Mouse (Mus musculus): Measurements from ENCODE around the gene Slc34a3. TPM values are rescaled to one million over a fixed set of nuclear protein-coding genes. Genes with fewer than 3 reads are reported as not detected.
A peak's percentile ranks its signal among the peaks of the same experiment; 100 is the strongest.

Slc34a3 gene
- polyA plus RNA-seq (2016; fragmentation: Nextera tagmentation; extraction: Ambion mirVana) = not detected in 2 replicates

DNA sequence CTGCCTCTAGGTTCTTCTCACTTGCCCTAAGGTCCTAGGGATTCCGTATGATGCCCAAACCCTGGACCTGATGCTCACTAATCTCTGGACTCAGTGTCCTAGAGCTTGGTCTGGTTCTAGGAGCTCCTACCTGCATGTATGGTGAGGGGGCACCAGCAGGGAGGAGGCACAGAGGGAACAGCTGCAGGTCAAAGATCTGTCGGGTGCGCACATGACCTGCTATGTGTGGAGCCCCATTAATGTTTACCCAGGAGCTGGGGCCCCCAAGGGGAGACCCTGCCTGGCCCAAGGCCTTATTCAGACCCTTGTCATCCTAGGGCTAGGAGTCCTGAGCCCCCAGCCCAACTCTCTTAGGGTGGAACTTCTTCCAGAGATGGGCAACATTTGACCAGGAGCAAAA lies at the start of gene Slc34a3:
Gene Slc34a3, minus strand, starts transcription at position 315 of the 400 bp plus-strand sequence.
- no peak within 1 kb of the TSS for H3K4me3 ChIP-seq
- H3K27me3 ChIP-seq (ENCODE audit: low read depth, poor library complexity, severe bottlenecking) = peaks cover 56% of the 10 kb centered on the region
- no peak for DNase-seq (ENCODE audit: low spot score)
- 95% methylated on average over 3 of the region's 3 CpGs for WGBS
- H3K4me1 ChIP-seq = peaks cover 5% of the 10 kb centered on the region
- no peak within 1 kb of the TSS for H3K27ac ChIP-seq
- H3K36me3 ChIP-seq = no peaks in the 10 kb centered on the region
- H3K9me3 ChIP-seq (replicated peaks) = no peaks in the 10 kb centered on the region

DNA sequence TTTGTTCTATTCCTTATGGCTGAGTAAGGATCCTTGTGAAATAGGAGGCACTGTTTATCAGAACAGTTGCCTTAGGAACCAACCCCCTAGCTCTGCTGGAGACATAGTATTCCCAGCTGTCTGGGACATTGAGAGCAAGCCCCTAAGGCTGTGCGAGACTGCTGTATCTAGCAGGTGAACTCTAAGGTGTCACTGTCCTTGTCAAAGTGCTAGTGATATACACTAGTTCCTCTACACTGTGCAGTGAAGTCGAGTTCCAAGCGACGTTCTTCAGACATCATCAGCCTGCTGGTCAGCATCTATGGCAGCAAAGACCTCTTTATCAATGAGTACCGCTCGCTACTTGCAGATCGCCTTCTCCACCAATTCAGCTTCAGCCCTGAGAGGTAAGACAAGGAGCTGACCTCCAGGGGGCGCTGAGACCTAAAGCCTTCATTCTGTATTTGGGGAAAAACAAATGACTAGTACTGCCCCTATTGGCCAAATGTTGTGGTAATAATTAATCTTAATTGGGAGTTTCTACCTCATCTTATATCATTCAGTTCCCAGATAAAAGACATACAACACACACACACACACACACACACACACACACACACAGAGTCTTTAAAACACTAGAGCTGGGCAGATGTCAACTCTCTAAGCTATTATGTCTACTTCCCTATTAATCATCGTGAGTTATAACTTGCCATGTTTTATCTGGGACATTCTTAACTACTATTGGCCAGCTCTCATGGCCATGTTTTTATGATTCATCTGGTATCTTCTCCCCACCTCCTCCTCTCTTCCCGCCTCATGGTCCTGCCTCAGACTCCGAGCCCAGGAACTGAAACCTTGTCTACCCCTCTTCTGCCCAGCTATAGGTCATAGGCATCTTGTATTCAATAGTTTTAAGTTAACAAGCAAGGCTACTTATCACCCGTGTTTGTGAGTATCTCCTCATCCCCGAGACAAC lies 45.0 kb upstream of the Slc34a3 start:
- Histone ChIP-seq H3K27me3 (ENCODE audit: low read depth, poor library complexity, severe bottlenecking) (no peaks in the 10 kb centered on the region), H3K4me3 (no peak overlapping the region), H3K4me1 (no peaks in the 10 kb centered on the region), H3K9me3 (replicated peaks) (no peaks in the 10 kb centered on the region), H3K36me3 (peaks cover 99% of the 10 kb centered on the region), H3K27ac (no peak overlapping the region)
- 64% methylated on average over 13 of the region's 13 CpGs for WGBS
- DNase-seq (ENCODE audit: low spot score) = peak; percentile 79

DNA sequence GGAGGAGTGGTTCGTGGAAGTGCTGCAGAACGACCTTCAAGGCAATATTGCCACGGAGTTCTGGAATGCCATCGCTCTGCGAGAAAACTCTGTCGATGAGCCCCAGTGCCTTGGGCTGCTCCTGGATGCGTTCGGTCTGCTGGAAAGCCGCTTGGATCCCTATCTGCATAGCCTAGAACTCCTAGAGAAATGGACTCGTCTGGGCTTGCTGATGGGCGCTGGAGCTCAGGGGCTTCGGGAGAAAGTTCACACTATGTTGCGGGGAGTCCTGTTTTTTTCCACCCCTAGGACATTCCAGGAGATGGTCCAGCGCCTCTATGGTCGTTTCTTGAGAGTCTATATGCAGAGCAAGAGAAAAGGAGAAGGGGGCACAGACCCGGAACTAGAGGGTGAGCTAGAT lies 38.8 kb upstream of the Slc34a3 start:
- H3K9me3 ChIP-seq (replicated peaks) = no peaks in the 10 kb centered on the region
- H3K4me3 ChIP-seq = peak overlapping the region; percentile 94
- WGBS = 39% methylated on average over 16 of the region's 16 CpGs
- peak; percentile 32 for DNase-seq (ENCODE audit: low spot score)
- H3K27ac ChIP-seq = peak overlapping the region; percentile 87
- H3K36me3 ChIP-seq = peaks cover 84% of the 10 kb centered on the region
- no peaks in the 10 kb centered on the region for H3K27me3 ChIP-seq (ENCODE audit: low read depth, poor library complexity, severe bottlenecking)
- H3K4me1 ChIP-seq = peaks cover 26% of the 10 kb centered on the region

DNA sequence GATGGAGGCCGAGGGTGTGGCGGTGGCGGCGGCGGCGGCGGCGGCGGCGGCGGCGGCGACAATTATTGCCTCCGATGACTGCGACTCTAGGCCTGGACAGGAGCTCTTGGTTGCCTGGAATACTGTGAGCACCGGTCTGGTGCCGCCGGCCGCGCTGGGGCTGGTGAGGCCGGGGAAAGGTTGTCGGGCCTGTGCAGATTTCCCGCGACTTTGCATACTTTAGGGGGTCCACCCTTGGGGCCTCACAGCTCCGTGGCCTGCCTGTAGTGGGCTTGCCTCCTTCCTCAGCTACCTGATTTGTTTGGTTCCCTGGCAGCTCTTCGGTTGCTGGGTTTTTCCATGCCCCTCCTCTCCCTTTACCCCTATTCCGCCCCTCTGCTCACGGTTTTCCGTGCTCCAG lies 38.4 kb upstream of the Slc34a3 start:
- H3K27me3 ChIP-seq (ENCODE audit: low read depth, poor library complexity, severe bottlenecking) = no peaks in the 10 kb centered on the region
- DNase-seq (ENCODE audit: low spot score) = no peak
- peaks cover 26% of the 10 kb centered on the region for H3K4me1 ChIP-seq
- peak overlapping the region; percentile 87 for H3K27ac ChIP-seq
- WGBS = under 1% methylated on average over 29 of the region's 29 CpGs
- peaks cover 80% of the 10 kb centered on the region for H3K36me3 ChIP-seq
- H3K9me3 ChIP-seq (replicated peaks) = no peaks in the 10 kb centered on the region
- H3K4me3 ChIP-seq = peak overlapping the region; percentile 94

DNA sequence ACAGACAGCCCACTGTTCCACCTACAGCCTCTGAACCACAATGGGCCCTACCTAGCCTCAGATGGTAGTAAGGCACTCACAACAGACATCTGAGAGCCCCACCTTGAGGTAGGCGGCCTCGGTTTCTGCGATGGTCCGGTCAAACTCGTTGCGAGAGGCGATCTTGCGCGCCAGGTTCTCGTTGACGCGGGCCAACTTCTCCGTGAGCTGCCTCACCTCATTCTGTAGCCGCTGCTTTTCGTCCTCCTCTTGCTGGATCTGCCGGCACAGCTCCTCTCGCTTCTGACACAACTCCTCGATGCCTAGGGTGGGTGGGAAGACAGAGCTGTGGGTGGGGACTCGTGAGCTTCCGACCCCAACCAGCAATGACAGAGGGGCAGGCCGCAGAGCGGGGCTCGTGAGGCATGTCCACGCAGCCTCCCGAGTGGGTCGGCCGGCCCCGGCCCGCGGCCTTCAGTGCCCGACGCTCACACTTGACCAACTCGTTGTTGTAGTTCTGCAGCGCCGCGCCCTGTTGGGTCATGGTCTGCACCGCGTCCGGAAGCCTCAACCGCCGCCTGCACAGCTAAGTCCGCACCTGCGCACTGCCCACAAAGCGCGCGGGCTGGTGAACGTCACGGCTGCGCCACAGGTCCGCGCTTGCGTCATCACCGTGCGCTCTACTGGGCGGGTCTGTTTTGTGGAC lies 37.8 kb upstream of the Slc34a3 start, which contains the start of the genes Ssna1 and Anapc2:
Gene Ssna1, minus strand, starts transcription at position 612 of the 685 bp plus-strand sequence.
Gene Anapc2, plus strand, starts transcription at position 652 of the 685 bp plus-strand sequence.
- Histone ChIP-seq H3K36me3 (peaks cover 75% of the 10 kb centered on the region), H3K4me1 (peaks cover 26% of the 10 kb centered on the region), H3K4me3 (peak within 1 kb of the TSS; percentile 94), H3K27ac (peak within 1 kb of the TSS; percentile 87), H3K9me3 (replicated peaks) (no peaks in the 10 kb centered on the region), H3K27me3 (ENCODE audit: low read depth, poor library complexity, severe bottlenecking) (no peaks in the 10 kb centered on the region)
- peak; percentile 100 for DNase-seq (ENCODE audit: low spot score)
- WGBS = under 1% methylated on average over 55 of the region's 55 CpGs

DNA sequence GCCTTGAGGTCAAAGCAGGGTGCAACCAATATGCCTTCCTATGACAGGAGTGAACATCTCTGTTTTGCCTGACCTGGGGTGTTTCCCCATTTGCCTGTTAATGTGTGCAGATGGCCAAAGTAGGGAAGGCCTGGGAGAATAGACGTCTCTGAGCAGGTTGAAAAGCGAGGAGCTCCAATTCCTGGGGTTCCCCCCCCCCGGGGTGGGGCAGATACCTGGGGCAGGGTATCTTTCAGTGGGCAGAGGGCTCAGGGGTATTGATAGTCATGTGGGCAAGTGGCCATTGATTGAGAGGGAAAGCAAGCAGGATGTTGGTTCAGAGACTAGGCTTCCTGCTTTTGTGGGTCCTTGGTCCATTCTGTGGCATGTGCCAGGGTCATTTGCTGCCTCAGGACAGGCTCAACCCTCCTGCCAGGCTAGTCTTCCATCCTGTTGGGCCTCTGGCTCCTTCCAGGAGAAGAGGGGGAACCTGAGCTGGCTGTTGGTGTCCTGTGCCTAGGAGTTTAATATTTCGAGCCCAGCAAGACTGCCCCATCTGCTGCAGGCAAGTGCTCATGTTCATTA lies 33.7 kb upstream of the Slc34a3 start:
- WGBS = 73% methylated on average over 4 of the region's 4 CpGs
- no peak for DNase-seq (ENCODE audit: low spot score)
- peaks cover 29% of the 10 kb centered on the region for H3K27me3 ChIP-seq (ENCODE audit: low read depth, poor library complexity, severe bottlenecking)
- H3K36me3 ChIP-seq = peaks cover 34% of the 10 kb centered on the region
- H3K4me1 ChIP-seq = peaks cover 48% of the 10 kb centered on the region
- H3K27ac ChIP-seq = no peak overlapping the region
- H3K4me3 ChIP-seq = no peak overlapping the region
- no peaks in the 10 kb centered on the region for H3K9me3 ChIP-seq (replicated peaks)

DNA sequence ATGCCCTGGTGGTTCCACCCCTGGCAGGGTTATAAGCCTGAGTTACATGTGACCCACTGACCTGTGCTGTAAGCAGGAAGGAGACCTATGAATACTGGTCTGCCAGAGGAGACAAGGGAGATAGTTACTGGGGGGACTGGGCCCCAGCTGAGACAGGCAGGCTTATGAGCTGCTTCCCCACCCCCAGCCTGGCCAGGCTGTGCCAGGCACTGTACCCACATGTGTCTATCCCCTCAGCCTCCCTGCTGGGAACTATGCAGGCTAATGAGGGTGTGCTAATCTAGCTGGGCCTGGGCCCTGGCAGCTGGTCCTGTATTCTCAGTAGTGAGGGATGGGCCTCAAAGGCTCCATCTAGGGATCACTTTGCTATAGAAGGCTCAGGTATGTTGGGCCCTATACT lies 33.1 kb upstream of the Slc34a3 start:
- Histone ChIP-seq H3K4me1 (peaks cover 48% of the 10 kb centered on the region), H3K4me3 (no peak overlapping the region)

DNA sequence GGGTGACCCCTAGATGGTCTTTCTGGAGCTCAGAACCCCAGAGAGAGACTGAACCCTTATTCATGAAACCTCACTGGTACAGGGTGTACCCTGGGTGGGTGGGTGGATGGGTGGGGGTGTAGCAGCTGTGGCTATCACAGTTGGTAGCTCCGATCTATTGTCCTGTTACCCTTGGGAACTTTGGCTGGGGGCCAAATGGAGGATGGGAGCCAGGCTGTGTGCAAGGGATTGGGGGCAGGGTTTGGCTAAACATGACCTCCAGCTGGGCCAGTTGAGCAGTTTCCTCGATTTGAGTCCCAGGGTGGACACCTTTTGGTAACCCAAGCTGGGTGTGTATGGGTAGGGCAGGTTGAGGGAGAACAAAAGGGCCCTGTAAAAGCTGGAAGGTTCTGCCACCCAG lies 32.6 kb upstream of the Slc34a3 start:
- Histone ChIP-seq H3K36me3 (peaks cover 34% of the 10 kb centered on the region), H3K27me3 (ENCODE audit: low read depth, poor library complexity, severe bottlenecking) (peaks cover 29% of the 10 kb centered on the region), H3K9me3 (replicated peaks) (no peaks in the 10 kb centered on the region), H3K4me3 (no peak overlapping the region), H3K4me1 (peaks cover 52% of the 10 kb centered on the region), H3K27ac (no peak overlapping the region)
- no peak for DNase-seq (ENCODE audit: low spot score)
- WGBS = 62% methylated on average over 2 of the region's 2 CpGs

More for the DNA sequence above, 33.1 kb upstream of the Slc34a3 start:
- H3K36me3 ChIP-seq = peaks cover 34% of the 10 kb centered on the region
- peaks cover 29% of the 10 kb centered on the region for H3K27me3 ChIP-seq (ENCODE audit: low read depth, poor library complexity, severe bottlenecking)
- H3K27ac ChIP-seq = no peak overlapping the region
- no peaks in the 10 kb centered on the region for H3K9me3 ChIP-seq (replicated peaks)
- no peak for DNase-seq (ENCODE audit: low spot score)

DNA sequence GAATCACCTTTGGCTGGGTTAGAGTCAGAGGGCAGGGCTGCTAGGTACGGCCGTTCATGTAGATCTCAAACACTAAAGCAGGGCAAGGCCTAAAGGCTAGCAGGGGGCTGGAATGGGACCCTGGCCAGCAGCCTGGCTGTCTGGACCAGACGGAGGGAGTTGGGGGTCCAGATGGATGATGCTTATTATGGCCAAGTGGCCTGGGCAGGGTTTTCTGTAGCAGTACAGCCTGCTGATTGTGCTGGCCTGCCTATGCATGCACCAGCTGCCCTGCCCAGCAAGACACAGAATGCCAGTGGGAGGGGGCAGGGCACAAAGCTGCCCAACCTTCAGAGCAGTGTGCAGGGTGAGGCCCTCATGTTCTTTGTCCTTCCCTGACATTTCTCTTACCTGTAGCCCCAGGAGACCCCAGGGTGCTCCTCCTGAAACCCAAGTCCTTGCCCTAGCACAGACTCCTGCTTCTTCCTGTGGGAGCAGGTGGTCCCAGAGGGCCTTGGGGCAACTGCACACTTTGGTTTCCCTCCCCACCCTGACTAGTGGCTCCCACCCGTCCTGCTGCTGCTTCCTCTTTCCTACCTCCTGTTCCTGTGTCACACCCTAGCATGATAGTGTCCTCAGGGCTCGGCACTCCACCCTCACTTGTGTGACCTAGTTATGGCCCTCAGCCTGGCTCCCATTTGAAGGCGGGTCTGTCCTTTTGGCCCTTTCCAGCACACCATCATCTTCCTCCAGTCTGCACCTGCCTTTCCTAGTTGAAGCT lies 31.9 kb upstream of the Slc34a3 start:
- Histone ChIP-seq H3K4me3 (no peak overlapping the region), H3K9me3 (replicated peaks) (no peaks in the 10 kb centered on the region), H3K36me3 (peaks cover 32% of the 10 kb centered on the region), H3K27ac (no peak overlapping the region), H3K4me1 (peaks cover 46% of the 10 kb centered on the region), H3K27me3 (ENCODE audit: low read depth, poor library complexity, severe bottlenecking) (peaks cover 29% of the 10 kb centered on the region)
- 67% methylated on average over 6 of the region's 6 CpGs for WGBS
- DNase-seq (ENCODE audit: low spot score) = no peak

DNA sequence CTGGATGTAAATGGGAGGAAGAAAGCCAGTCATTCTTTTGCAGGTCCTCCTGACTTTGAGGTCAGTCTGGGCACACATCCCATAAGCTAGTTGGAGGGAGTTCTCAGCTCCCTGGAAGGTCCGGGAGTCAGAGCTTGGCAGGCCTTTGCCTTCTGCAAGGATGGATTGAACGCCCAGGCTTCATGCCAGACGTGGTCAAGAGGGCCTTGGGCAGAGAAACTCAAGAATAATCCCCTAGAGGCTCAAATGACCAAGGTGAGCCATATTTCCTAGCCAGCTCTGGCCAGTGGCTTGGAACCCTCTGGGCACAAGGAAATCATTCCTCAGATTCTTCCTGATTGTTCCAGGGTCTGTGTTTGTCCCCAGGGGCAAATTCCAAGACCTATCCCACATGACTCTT lies 30.7 kb upstream of the Slc34a3 start:
- Histone ChIP-seq H3K4me1 (peaks cover 41% of the 10 kb centered on the region), H3K36me3 (peaks cover 19% of the 10 kb centered on the region), H3K27ac (no peak overlapping the region), H3K4me3 (no peak overlapping the region), H3K27me3 (ENCODE audit: low read depth, poor library complexity, severe bottlenecking) (peaks cover 29% of the 10 kb centered on the region), H3K9me3 (replicated peaks) (no peaks in the 10 kb centered on the region)
- no peak for DNase-seq (ENCODE audit: low spot score)
- WGBS = 78% methylated on average over 3 of the region's 3 CpGs

DNA sequence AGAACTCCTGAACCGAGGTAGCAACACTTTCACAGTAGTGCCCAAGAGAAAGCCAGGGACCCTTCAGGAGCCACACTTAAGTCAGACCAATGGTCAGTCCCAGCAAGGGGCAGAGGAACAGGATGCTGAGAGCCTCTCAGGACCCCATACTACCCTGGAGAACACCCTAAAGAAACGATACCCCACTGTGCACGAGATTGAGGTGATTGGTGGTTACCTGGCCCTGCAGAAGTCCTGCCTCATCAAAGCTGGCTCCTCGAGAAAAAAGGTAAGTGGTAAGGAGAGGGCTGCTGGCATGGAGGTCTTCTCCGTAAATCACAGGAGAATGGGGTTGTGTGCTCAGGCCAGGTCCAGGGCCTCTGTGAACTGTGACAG lies 30.1 kb upstream of the Slc34a3 start:
- H3K4me1 ChIP-seq = peaks cover 41% of the 10 kb centered on the region

DNA sequence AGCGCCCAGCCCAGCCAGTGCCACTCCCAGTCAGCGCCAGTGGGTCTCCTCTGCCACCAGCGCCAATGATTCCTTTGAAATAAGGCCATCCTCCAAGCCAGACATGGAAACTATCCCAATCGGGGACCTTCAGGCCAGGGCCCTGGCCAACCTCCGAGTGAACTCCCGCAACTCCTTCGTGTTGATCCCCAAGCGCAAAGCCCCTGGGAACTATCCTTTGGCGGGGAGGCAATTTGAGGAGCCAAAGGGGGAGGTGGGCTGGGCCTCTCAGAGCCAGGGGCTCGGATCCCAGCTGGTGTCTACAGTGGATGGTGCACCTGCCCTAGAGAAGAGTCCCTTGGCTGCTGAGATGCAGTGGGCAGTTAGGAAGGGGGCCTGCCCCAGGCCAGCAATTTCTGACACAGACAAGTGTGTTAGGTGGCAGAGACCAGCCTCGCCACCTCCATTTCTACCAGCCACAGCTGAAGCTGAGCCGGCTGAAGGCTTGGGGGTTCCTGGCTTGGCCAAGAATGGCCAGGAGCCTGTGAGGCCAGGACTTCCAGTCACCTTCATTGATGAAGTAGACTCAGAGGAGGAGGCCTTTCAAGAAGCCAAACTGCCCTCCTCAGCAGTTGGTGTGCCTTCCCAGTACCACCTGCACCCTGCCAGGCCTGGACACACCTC lies 29.6 kb upstream of the Slc34a3 start:
- no peak overlapping the region; the same call in 1 of the 2 replicates for H3K27ac ChIP-seq
- WGBS = 21% methylated on average over 12 of the region's 12 CpGs

More for the DNA sequence above, 30.1 kb upstream of the Slc34a3 start:
- Histone ChIP-seq H3K27ac (no peak overlapping the region), H3K36me3 (peaks cover 14% of the 10 kb centered on the region), H3K9me3 (replicated peaks) (no peaks in the 10 kb centered on the region), H3K27me3 (ENCODE audit: low read depth, poor library complexity, severe bottlenecking) (peaks cover 29% of the 10 kb centered on the region), H3K4me3 (peak overlapping the region; percentile 85)
- 69% methylated on average over 5 of the region's 5 CpGs for WGBS
- no peak for DNase-seq (ENCODE audit: low spot score)

More for the DNA sequence above, 29.6 kb upstream of the Slc34a3 start:
- no peak for DNase-seq (ENCODE audit: low spot score)
- no peaks in the 10 kb centered on the region for H3K9me3 ChIP-seq (replicated peaks)
- H3K4me1 ChIP-seq = peaks cover 41% of the 10 kb centered on the region
- H3K27me3 ChIP-seq (ENCODE audit: low read depth, poor library complexity, severe bottlenecking) = peaks cover 29% of the 10 kb centered on the region
- peaks cover 8% of the 10 kb centered on the region for H3K36me3 ChIP-seq
- H3K4me3 ChIP-seq = peak overlapping the region; percentile 85
